Mouse (Mus musculus) liver, embryonic 14.5 days (tissue): ENCODE results near the gene Il12a. TPM values are rescaled to one million over a fixed set of nuclear protein-coding genes. Genes with fewer than 3 reads are reported as not detected.

Experiments used
- ATAC-seq: fragments of 200-750 bp; cut with Nextera tagmentation; 2 replicates; pipeline ENCODE4 v1.8.0; 2017; ENCODE audit warnings: moderate number of reproducible peaks, mild to moderate bottlenecking, moderate library complexity; ENCODE audit not compliant: insufficient read depth
- DNase-seq, 3 experiments: peaks; one replicate each; pipeline ENCODE4 v3.0.0-alpha.2; 2012 to 2013; ENCODE audit warnings: low read depth in 3 of 3, low spot score in 3 of 3
- H3K27ac ChIP-seq: fragments of 300-500 bp; sonication (generic); 2 replicates; pipeline ENCODE4 v1.5.1; 2014; ENCODE audit warnings: moderate library complexity, mild to moderate bottlenecking, control low read depth, inconsistent platforms
- H3K27me3 ChIP-seq: fragments of 300-500 bp; sonication (generic); 2 replicates; pipeline ENCODE4 v1.6.1; 2014; ENCODE audit warnings: mild to moderate bottlenecking, low read length, moderate library complexity; ENCODE audit not compliant: control insufficient read depth, insufficient read depth
- H3K36me3 ChIP-seq: fragments of 300-500 bp; sonication (generic); replicated peaks from 2 replicates; pipeline ENCODE4 v1.6.1; 2014; ENCODE audit warnings: low read depth; ENCODE audit not compliant: control insufficient read depth, insufficient read depth
- H3K4me1 ChIP-seq, 2 experiments: fragments of 200-500 bp in 1 of 2; fragments of 300-500 bp in 1 of 2; sonication (generic) in 1 of 2; replicated peaks; 2 replicates each; pipeline ENCODE4 v1.6.1; 2012 to 2014; ENCODE audit warnings: antibody characterized with exemption in 1 of 2, inconsistent platforms in 1 of 2, low read length in 1 of 2; ENCODE audit not compliant: control insufficient read depth in 2 of 2, insufficient read depth in 2 of 2
- H3K4me2 ChIP-seq: fragments of 300-500 bp; sonication (generic); 2 replicates; pipeline ENCODE4 v1.6.1; 2014; ENCODE audit warnings: low read depth, mild to moderate bottlenecking, control low read depth, moderate library complexity
- H3K4me3 ChIP-seq, 2 experiments: fragments of 200-500 bp in 1 of 2; fragments of 300-500 bp in 1 of 2; sonication (generic) in 1 of 2; 2 replicates each; pipeline ENCODE4 v1.5.1; 2012 to 2014; ENCODE audit warnings: low read depth in 2 of 2, low read length in 2 of 2, mild to moderate bottlenecking in 2 of 2, control low read depth in 1 of 2, inconsistent platforms in 1 of 2, moderate library complexity in 1 of 2; ENCODE audit not compliant: insufficient read depth in 1 of 2
- H3K9ac ChIP-seq: fragments of 300-500 bp; sonication (generic); replicated peaks from 2 replicates; pipeline ENCODE4 v1.6.1; 2014; ENCODE audit warnings: mild to moderate bottlenecking, control low read depth, moderate library complexity
- H3K9me3 ChIP-seq: fragments of 300-500 bp; sonication (generic); 2 replicates; pipeline ENCODE4 v1.6.1; 2016; ENCODE audit warnings: low read length, mixed read lengths; ENCODE audit not compliant: control insufficient read depth
- CTCF ChIP-seq: IDR thresholded peaks from 2 replicates; pipeline ENCODE4 v1.5.1; 2016; ENCODE audit warnings: antibody characterized with exemption, low read depth, control low read depth
- EP300 ChIP-seq: IDR thresholded peaks from 2 replicates; pipeline ENCODE4 v1.6.1; 2016; ENCODE audit warnings: antibody characterized with exemption, low read depth
- WGBS: fragments of 180-500 bp; shearing (Covaris S2); extraction: QIAGEN DNeasy Blood & Tissue Kit; methylation state at CpG from one replicate; pipeline ENCODE4 v1.1.7; 2014; ENCODE audit not compliant: insufficient replicate concordance; 5-methylcytosine and 5-hydroxymethylcytosine counted together
- polyA plus RNA-seq, 2 experiments: library from polyadenylated mRNA; depleted of rRNA in 1 of 2; stranded (reverse) in 1 of 2; unstranded in 1 of 2; fragments of >200 nt; fragmentation: Nextera tagmentation in 1 of 2; extraction: Ambion mirVana in 1 of 2; gene quantifications; 2 replicates each; pipeline versions ENCODE4 v1.2.1 to v1.2.3; 2012 to 2014

Gene Il12a
- polyA plus RNA-seq, 2 experiments: 1.8 to 2.3 TPM

DNA sequence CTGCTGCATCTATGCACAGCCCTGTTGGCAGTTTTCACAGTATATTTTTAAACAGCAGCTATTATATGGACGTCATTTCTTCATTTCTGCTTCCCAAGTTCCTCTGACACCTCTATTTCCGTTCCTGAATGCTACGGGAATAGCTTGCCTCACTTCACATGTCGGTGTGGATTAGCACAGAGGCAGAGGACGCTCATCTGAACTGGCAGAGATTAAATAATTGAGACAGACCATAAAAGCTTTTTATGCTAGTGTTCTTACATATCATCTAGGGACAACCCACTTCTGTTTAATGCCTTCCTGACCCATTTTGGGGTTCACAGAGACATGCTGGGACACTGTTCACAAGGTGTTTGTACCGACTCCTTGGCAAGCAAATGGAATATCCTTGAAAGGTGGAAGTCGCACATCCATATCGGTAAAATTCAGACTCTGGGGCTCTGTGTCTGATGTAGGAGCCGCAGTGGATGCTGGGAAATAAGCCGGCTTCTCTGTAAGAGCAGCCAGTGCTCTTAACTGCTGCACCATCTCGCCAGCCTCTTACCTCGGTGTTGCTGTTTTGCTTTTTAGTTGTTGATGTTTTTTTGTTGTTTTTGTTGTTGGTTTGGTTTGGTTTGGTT, 15.1 kb upstream of the Il12a start:
- no peak overlapping the region for H3K4me2 ChIP-seq
- H3K9me3 ChIP-seq: no peaks in the 10 kb centered on the region
- DNase-seq: no peak
- TF ChIP-seq CTCF (no peak), EP300 (no peak)
- no peak overlapping the region for H3K9ac ChIP-seq
- no peak overlapping the region for H3K4me3 ChIP-seq
- H3K36me3 ChIP-seq: no peaks in the 10 kb centered on the region
- peaks cover 0 to 9% of the 10 kb centered on the region in 2 experiments; a peak in 1 of 4 replicates for H3K4me1 ChIP-seq
- ATAC-seq: no peak
- no peaks in the 10 kb centered on the region for H3K27me3 ChIP-seq
- no peak overlapping the region for H3K27ac ChIP-seq
- WGBS: 68% methylated on average over 12 of the region's 12 CpGs

DNA sequence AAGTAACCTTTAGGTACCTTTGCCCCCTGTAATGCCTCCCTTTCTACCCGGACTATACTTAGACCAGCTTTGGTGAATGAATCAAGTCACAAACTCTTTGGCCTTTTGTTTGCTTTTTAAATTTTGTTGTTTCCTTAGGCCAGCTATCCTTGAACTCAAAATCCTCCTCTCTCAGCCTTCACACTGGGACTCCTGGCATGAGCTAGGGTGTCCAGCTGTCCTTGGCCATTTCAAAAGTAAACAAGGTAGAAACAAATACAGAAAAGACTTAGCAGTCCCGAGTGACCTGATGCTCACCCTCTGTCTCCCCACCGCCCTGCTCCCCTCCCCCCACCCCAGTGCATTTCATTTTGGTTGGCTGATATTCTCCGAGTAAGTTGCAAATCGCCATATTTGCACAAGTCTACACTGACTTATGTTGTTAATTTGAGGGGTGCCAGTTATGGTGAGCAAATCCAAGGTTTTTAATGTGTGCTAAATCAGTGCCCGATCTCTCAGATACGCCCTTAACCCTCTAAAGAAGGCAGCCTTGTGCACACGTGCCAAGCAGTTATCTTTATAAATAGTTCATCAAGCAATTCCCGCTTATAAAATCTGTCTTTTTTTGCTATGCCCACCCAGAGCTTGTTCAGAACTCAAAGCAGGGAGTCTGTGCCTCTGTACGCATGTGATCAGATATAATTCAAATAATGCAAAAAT, 14.3 kb upstream of the Il12a start:
- Histone ChIP-seq H3K4me1 (peaks cover 0 to 9% of the 10 kb centered on the region in 2 experiments; a peak in 1 of 4 replicates), H3K27ac (no peak overlapping the region), H3K27me3 (no peaks in the 10 kb centered on the region), H3K9me3 (no peaks in the 10 kb centered on the region), H3K4me2 (no peak overlapping the region), H3K4me3 (no peak overlapping the region), H3K9ac (no peak overlapping the region), H3K36me3 (no peaks in the 10 kb centered on the region)
- TF ChIP-seq CTCF (no peak), EP300 (no peak)
- DNase-seq (no peak), ATAC-seq (no peak)
- 37% methylated on average over 10 of the region's 10 CpGs for WGBS

DNA sequence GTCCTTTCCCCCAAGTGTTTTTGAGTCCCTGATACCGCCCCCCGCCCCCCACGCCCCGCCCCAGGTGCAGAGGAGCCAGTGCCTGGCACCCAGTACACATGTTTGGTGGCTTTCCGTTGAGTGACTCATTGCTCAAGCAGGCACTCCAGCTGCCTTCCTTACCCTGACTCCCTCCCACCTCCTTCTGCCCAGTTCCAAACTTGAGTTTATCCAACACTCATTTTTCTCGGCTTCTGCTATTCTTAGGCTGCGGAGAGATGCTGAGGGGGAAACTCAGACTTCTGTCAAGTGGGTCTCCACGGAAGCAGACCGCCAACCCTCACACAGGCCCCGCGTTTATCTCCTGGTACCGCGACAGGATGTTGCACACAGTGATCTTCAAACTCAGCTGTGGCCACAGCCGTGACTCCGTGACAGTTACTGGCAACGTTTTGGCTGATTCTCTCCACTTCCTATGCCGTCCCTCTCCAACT, 13.6 kb upstream of the Il12a start:
- H3K27me3 ChIP-seq: no peaks in the 10 kb centered on the region
- no peak for TF ChIP-seq CTCF
- TF ChIP-seq EP300: no peak
- no peaks in the 10 kb centered on the region for H3K9me3 ChIP-seq
- DNase-seq: peak; percentile 14 to 29 (median 17)
- H3K4me3 ChIP-seq: peak overlapping the region in 1 of 2 experiments; percentile 44; a peak in 2 of 4 replicates
- H3K27ac ChIP-seq: no peak overlapping the region
- H3K4me2 ChIP-seq: peak overlapping the region; percentile 54
- no peak overlapping the region for H3K9ac ChIP-seq
- 8% methylated on average over 17 of the region's 17 CpGs for WGBS
- ATAC-seq: peak; percentile 57; the same call in 1 of the 2 replicates
- peaks cover 0 to 9% of the 10 kb centered on the region in 2 experiments; a peak in 1 of 4 replicates for H3K4me1 ChIP-seq
- H3K36me3 ChIP-seq: no peaks in the 10 kb centered on the region

DNA sequence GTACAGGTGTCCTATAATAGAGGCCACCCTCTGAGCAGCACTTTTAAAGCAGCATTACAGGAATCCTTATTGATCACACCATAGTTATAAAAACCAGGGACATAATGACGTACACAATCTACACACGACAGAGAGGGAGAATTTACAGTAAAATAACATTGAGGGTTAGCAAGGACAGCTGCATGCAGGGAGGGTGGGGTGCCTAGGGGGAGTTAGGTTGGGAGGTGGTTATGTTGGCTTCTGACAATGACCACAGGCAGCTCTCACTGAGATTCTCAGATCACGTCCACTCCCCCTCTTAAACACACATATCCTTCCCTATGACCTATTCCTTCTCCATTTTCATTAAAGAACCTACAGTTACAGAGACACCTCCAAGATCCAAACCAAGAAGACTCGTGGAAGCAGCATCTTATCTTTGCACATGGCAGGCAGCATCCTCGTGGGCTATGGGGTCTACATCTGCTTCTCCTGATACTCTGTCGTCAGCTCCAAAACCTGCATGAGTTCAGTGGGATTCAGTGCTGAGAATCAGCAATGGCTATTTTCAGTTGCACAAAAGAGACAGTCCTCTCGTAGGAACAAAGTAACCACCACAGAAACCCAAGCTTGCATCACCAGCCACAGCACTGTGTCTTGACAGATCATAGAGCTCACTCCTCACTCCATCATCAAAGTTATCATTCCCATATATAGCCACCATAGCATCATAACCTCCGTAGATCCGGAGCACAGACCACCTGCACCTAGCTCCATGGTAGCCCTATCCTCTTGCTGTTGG, 11.4 kb upstream of the Il12a start:
- TF ChIP-seq CTCF: no peak
- TF ChIP-seq EP300: no peak
- Histone ChIP-seq H3K9ac (no peak overlapping the region), H3K4me1 (peaks cover 0 to 9% of the 10 kb centered on the region in 2 experiments; a peak in 1 of 4 replicates), H3K27me3 (no peaks in the 10 kb centered on the region), H3K9me3 (no peaks in the 10 kb centered on the region), H3K4me3 (no peak overlapping the region), H3K36me3 (no peaks in the 10 kb centered on the region), H3K27ac (no peak overlapping the region), H3K4me2 (no peak overlapping the region)
- DNase-seq (no peak), ATAC-seq (no peak)
- 32% methylated on average over 9 of the region's 9 CpGs for WGBS

DNA sequence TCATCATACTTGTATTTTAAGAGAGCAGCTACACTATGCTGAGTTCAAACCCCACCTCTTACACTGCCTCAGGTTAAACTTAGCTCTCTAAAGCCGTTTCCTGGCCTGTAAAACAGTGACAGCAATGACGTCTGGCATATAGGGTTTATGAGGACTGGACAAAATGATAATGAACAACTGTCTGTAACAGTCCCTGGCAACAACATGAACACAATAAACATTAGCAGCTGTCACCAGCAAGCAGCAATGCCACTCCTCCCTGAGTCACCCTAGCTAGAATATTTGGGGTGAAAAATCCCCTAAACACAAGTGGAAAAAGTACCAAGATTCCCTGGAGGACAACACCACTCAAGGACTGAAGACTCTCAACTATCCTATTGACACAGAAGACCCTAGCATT, 6.9 kb upstream of the Il12a start:
- H3K9me3 ChIP-seq: no peaks in the 10 kb centered on the region
- H3K36me3 ChIP-seq: no peaks in the 10 kb centered on the region
- H3K27me3 ChIP-seq: no peaks in the 10 kb centered on the region
- no peak for DNase-seq
- peaks cover 0 to 2% of the 10 kb centered on the region in 2 experiments; a peak in 1 of 4 replicates for H3K4me1 ChIP-seq
- ATAC-seq: no peak
- no peak overlapping the region for H3K4me2 ChIP-seq
- 9% methylated on average over 2 of the region's 2 CpGs for WGBS
- H3K4me3 ChIP-seq: no peak overlapping the region
- no peak overlapping the region for H3K9ac ChIP-seq
- H3K27ac ChIP-seq: no peak overlapping the region
- no peak for TF ChIP-seq EP300
- no peak for TF ChIP-seq CTCF
